ENCODE assay signal across 8 mouse cellular contexts in genomic region chr1:187974396-187974795, GRCm38 (mm10).
DNase-seq lines count a peak whose midpoint lies in the region; ATAC-seq and TF ChIP-seq lines count a peak whose summit lies in the region.

No protein-coding gene starts in this region.

- H3K9me3 ChIP-seq in MEL (replicated peaks; ENCODE audit: insufficient read depth, low read length) = no peaks in the 10 kb centered on the region
- H3K9me3 ChIP-seq in hindbrain, embryonic 13.5 days = no peaks in the 10 kb centered on the region
- H3K9me3 ChIP-seq in midbrain, embryonic 10.5 days (replicated peaks) = no peaks in the 10 kb centered on the region

- TF ChIP-seq EP300 in MEL (IDR thresholded peaks at IDR 0.05; ENCODE audit: low read depth in 1 of 2, low read length in 2 of 2) = no peak

- peak in 1 of 3 experiments; percentile 15; a peak in 1 of 6 replicates for TF ChIP-seq CTCF in MEL (IDR thresholded peaks at IDR 0.05 in 2 of 3, conservative IDR thresholded peaks at IDR 0.05 in 1 of 3; ENCODE audit: control insufficient read depth in 1 of 3, insufficient read depth in 1 of 3, low read depth in 2 of 3, low read length in 3 of 3, poor library complexity in 1 of 3, severe bottlenecking in 1 of 3)
- TF ChIP-seq CTCF in small intestine, adult 2 months (IDR thresholded peaks at IDR 0.05; ENCODE audit: extremely low read depth, insufficient read length, insufficient replicate concordance, low read depth, low read length) = peak; percentile 36; the same call in 1 of the 2 replicates

- no peak for DNase-seq in MEL (ENCODE audit: low read depth, low spot score)
- peak; percentile 45 for DNase-seq in brain, embryonic 18.5 days (ENCODE audit: low read depth, low spot score)
- peak; percentile 8 to 49 for DNase-seq in layer of hippocampus, postnatal 25 days (ENCODE audit: extremely low spot score in 1 of 2, low spot score in 1 of 2)
- peak; percentile 67 for DNase-seq in midbrain, embryonic 10.5 days (ENCODE audit: low spot score)
- no peak for DNase-seq in thymus, postnatal 36 days

- H3K4me1 ChIP-seq in MEL (ENCODE audit: control insufficient read depth in 1 of 2, insufficient read depth in 2 of 2, low read length in 2 of 2) = no peaks in the 10 kb centered on the region
- H3K4me1 ChIP-seq in hindbrain, embryonic 13.5 days (replicated peaks) = peaks cover 8% of the 10 kb centered on the region
- peaks cover 16% of the 10 kb centered on the region for H3K4me1 ChIP-seq in midbrain, embryonic 10.5 days
- no peaks in the 10 kb centered on the region for H3K4me1 ChIP-seq in small intestine, adult 2 months (ENCODE audit: control insufficient read depth, insufficient read depth, insufficient read length, low read length)

- no peak for TF ChIP-seq POLR2A in MEL (IDR thresholded peaks at IDR 0.05; ENCODE audit: control insufficient read depth in 1 of 2, insufficient read depth in 1 of 2, low read depth in 1 of 2, low read length in 2 of 2, poor library complexity in 1 of 2)
- no peak for TF ChIP-seq POLR2A in small intestine, adult 2 months (IDR thresholded peaks at IDR 0.05; ENCODE audit: low read depth, low read length)

- H3K27ac ChIP-seq in MEL (ENCODE audit: control insufficient read depth, low read depth, low read length) = no peak overlapping the region
- H3K27ac ChIP-seq in hindbrain, embryonic 13.5 days = no peak overlapping the region
- H3K27ac ChIP-seq in midbrain, embryonic 10.5 days (replicated peaks) = no peak overlapping the region
- no peak overlapping the region for H3K27ac ChIP-seq in small intestine, adult 2 months (ENCODE audit: insufficient read depth, low read depth, low read length)

- H3K4me3 ChIP-seq in MEL (ENCODE audit: control insufficient read depth in 1 of 2, insufficient read depth in 1 of 2, low read depth in 2 of 2, low read length in 2 of 2) = no peak overlapping the region
- no peak overlapping the region for H3K4me3 ChIP-seq in hindbrain, embryonic 13.5 days
- no peak overlapping the region for H3K4me3 ChIP-seq in midbrain, embryonic 10.5 days
- no peak overlapping the region for H3K4me3 ChIP-seq in small intestine, adult 2 months (ENCODE audit: low read depth, low read length)

- 10% methylated on average over 9 of the region's 9 CpGs for WGBS in hindbrain, embryonic 13.5 days
- WGBS in midbrain, embryonic 10.5 days = 13% methylated on average over 9 of the region's 9 CpGs
- 35% methylated on average over 9 of the region's 9 CpGs for WGBS in small intestine, adult 2 months

- peak; percentile 3; the same call in 1 of the 2 replicates for TF ChIP-seq RAD21 in MEL (IDR thresholded peaks at IDR 0.05; ENCODE audit: low read depth, low read length)

- no peak overlapping the region for H3K4me2 ChIP-seq in hindbrain, embryonic 13.5 days

- H3K79me2 ChIP-seq in MEL (ENCODE audit: control insufficient read depth, insufficient read depth, low read length, poor library complexity) = no peaks in the 10 kb centered on the region

- no peak overlapping the region for H3K9ac ChIP-seq in MEL (ENCODE audit: control insufficient read depth, low read depth, low read length, poor library complexity, severe bottlenecking)
- no peak overlapping the region for H3K9ac ChIP-seq in hindbrain, embryonic 13.5 days

- H3K27me3 ChIP-seq in MEL (ENCODE audit: control insufficient read depth in 1 of 2, insufficient read depth in 2 of 2, low read length in 2 of 2) = no peaks in the 10 kb centered on the region; a peak in 2 of 4 replicates
- 0 out of 2 replicates have a peak, but pooled peaks cover 7% of the 10 kb centered on the region for H3K27me3 ChIP-seq in hindbrain, embryonic 13.5 days
- H3K27me3 ChIP-seq in midbrain, embryonic 10.5 days (ENCODE audit: low read depth, poor library complexity, severe bottlenecking) = peaks cover 8% of the 10 kb centered on the region; the same call in 1 of the 2 replicates
- H3K27me3 ChIP-seq in small intestine, adult 2 months (ENCODE audit: control insufficient read depth, insufficient read depth, low read length) = no peaks in the 10 kb centered on the region

- peak; percentile 94 for ATAC-seq in frontal cortex, adult (ENCODE audit: low TSS enrichment)
- peak; percentile 69; the same call in 1 of the 2 replicates for ATAC-seq in hindbrain, embryonic 13.5 days (ENCODE audit: low FRiP score)

- H3K36me3 ChIP-seq in MEL (ENCODE audit: control insufficient read depth in 1 of 2, insufficient read depth in 2 of 2, low read length in 2 of 2) = no peaks in the 10 kb centered on the region
- H3K36me3 ChIP-seq in hindbrain, embryonic 13.5 days = no peaks in the 10 kb centered on the region
- no peaks in the 10 kb centered on the region for H3K36me3 ChIP-seq in midbrain, embryonic 10.5 days
- no peaks in the 10 kb centered on the region for H3K36me3 ChIP-seq in small intestine, adult 2 months (ENCODE audit: control insufficient read depth, insufficient read depth, low read length)

TF ChIP-seq in MEL, 35 proteins besides CTCF, POLR2A, EP300 and RAD21:
- peak; percentile 18; the same call in 1 of the 2 replicates for TF ChIP-seq SMC3 (IDR thresholded peaks at IDR 0.05; ENCODE audit: low read depth, low read length)
- no peak for TF ChIP-seq MAX (IDR thresholded peaks at IDR 0.05; ENCODE audit: low read length)

Comparison
In these comparisons a context has a peak if more than half of its experiments do, and no peak if none do; other contexts are left out.
1. DNase-seq: peak in brain, embryonic 18.5 days (single experiment), layer of hippocampus, postnatal 25 days (2 of 2) and midbrain, embryonic 10.5 days (single experiment); none in MEL (single experiment) and thymus, postnatal 36 days (0 of 2).